Mouse (Mus musculus) adrenal gland, postnatal 25 days (tissue): ENCODE measurements around the gene Fat1. TPM values are rescaled to one million over a fixed set of nuclear protein-coding genes. Genes with fewer than 3 reads are reported as not detected.

ENCODE experiments used
- DNase-seq: peaks from one replicate; pipeline ENCODE4 v3.0.0; 2021; ENCODE audit warnings: mixed read lengths
- long read RNA-seq: library from polyadenylated mRNA; stranded (forward); transcript quantifications from one replicate; pipeline ENCODE4 v2.0.0, GENCODE M21; 2021
- total RNA-seq: library from RNA; stranded (reverse); gene quantifications from 2 replicates; pipeline ENCODE4 v1.2.3, GENCODE M21; 2021

Fat1 gene
- 92.4 and 94.1 TPM in 2 replicates for total RNA-seq
- long read RNA-seq, partial matches to known transcripts, result 0 of 1 reads
- long read RNA-seq, other reads (novel, unspliced or antisense), result 1 of 1 reads

DNA sequence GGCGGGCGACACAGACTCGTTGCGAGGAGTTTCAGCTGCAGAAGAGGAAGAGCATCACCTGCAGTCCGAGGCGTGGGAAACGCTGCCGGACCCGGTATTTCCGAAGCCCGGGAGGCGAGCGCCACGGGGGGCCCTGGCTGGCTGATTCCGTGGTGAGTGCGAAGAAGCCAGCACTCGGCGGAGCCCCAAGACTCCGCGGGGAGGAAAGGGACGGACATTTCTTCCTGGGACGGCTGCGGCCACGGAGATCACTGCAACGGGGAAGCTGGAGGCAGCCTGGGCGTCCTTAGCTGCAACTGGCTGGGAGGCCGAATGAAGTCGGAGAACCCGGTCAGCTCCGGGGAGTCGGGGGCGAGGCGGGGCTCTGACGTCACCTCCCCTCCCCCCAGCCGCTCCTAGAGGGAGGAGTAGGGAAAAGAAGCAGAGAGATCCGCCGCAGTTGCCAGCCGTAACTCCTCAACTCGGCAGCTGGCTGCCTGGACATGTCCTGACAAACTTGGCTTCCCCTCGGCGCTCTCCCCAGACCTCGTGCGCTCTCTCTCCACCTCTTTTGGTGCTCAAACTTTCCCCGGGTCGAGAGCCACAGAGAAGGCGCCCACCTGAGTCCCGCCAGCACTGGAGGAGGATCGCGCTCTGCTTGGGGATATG is at the start of gene Fat1:
Fat1 (plus strand) TSS at position 598 of the 648 bp plus-strand sequence.
- peak; percentile 93 for DNase-seq

DNA sequence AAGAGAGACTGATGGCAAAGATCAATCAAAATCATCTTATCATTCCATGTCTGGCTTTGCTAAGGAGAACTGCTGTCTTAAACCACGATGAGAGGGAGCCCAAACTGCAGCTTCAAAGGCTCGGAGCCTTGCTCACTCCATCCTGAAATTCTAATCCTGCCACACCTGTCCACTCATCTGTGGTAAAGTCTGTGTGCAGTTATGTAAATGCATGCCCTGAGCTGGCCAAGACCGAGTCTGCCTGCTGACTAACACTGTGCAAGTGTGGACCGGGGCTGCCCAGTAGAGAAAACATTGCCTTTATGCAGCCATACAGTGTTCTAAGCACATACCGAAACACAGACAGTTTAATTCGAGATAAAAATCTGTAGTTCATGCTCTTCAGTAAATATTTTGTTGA is 40.6 kb upstream of the Fat1 start:
- no peak for DNase-seq

DNA sequence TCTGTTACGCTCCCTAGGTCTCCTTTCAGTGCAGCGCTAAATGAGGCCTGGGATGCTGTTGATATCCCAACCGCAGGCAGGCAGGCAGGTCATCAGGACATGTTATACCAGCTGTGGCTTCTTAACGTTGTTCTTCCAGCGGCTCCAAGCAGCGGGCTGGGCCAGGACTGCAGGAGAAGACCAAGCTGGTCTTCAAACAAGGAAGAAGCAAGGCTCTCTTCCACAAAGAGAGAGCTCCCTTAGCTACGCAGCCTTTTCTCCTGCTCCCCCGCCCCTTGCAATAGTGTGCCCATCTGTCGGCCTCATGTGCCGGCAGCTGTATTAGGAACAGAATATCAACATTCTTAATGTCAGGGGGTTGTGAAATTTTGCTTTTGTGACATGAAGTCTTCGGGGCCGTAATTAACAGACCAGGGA is 35.7 kb upstream of the Fat1 start:
- no peak for DNase-seq

DNA sequence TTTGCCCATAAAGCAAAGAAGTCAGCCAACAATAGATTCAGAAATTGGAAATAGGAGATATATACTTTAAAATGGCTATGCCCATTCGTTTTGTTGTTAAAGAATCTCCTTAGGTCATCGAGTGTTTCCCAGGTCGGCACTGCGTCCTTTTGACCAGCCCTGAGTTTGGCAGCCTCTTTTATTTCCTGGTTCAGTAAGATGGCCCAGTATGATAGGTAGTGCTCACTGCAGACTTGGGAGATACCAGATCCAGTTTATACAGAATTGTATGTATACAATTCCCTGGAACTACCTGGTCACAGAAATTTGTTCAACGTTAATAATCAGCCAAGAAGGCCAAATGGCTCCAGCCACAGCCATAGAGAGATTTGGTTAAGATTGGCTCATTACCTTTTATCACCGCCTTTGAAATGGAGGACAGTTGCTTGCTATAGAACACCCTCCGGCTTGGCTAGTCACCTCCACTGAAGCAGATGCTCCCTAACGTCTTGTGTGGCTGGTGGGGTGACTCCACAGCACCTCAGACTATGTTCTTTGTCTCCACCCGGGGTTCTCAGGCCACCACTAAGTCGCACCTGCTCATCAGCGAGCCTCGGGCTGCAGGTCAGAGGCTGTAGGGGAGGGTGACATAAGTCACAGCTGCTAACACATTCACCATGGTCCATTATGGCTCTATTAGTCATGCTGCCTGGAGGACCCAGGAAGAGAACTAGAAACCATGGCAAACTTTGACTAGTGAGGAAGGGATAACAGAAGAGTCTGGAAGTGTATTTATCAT is 23.9 kb upstream of the Fat1 start:
- no peak for DNase-seq

DNA sequence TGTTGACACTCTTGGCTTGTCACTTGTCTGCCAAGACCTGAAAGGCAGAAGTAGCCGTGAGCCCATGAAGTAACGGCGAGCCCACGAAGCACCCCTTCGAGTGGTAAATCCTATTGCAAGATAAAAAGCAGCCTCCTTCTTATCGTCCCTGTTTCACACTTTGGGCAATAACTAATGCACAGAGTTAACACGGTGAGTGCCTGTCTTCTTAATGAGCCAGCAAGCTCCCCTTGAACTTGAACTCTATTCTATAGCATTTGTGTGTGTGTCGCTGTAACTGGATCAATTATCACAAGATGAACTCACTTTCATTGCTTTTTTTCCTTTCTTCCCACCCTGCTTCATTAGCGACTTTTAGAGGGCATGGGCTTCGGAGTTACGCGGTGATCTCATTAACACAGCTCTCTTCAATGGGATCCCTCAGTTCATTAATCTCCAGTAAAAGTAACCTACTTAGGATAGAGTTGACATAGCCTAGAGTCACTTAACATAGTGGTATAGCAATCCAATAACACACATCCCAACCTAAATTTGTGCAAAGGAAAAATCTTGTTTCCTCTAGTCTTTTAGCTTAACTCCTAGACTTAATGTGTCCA is 15.7 kb upstream of the Fat1 start:
- no peak for DNase-seq

DNA sequence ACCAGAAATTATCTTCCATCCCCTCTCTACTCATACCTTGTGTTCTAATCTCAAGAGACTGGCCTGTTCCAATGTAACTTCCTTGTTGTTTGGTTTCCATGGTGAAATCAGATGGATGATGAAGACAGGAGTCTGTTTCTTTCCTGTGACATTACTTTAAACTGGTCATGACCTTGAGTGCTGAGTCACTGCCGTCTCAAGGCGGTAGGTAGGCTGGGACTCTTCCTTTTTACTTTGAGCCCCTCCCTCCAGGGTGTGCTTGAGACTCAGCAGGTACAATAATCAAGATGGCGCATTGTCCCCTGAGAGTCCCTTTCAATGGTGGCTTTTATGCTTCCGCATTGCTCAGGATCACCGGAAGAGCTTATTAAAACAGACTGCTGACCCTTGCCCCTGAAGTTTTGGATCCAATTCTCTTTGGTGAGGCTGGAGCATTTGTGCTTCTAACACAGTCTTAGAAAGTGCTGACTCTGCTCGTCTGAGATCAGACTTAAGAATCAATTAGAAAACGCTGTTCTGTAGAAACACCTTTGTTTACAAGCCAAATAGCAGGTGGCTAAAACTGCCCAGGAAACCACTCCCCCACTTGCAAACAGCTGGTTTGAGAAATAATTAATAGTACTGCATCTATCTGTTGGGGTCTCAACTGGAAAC is 14.7 kb upstream of the Fat1 start:
- DNase-seq, result no peak

DNA sequence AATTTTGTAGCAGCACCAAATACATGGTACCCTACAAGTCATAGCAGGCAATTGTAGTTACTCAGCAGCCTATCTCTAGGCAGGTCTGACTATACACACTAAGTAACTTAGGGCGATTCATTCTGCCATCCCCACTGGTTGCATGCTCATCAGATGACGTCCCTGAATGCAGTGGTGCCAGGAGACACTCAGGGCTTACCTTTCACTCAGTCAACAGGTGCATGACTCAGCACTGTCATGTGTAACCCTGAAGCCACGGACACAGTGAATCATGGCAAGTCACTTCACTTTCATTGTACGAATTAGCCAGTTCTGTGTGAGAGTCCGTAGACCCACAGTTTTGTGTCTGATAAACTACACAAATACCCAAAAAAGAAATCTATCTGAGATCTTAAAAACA is 10.3 kb upstream of the Fat1 start:
- no peak for DNase-seq

DNA sequence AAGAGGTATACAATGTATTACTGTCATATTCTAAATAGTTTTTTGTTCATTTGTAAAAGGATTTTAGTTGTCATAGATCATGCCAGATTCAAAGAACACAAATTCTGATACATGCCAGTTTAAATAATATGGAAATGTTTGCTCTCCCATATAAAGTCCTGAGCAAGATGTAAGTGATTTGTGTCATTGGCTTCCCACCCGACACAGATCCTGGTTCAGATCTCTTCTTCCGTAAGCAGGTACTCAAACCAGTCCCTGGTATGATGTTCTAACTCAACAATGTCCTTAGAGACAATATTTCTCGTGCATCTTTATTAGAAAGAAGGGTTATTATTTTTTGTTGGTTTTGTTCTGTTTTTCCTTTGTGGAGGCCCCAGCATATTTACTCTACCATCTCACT is 5.2 kb upstream of the Fat1 start:
- DNase-seq, result no peak

DNA sequence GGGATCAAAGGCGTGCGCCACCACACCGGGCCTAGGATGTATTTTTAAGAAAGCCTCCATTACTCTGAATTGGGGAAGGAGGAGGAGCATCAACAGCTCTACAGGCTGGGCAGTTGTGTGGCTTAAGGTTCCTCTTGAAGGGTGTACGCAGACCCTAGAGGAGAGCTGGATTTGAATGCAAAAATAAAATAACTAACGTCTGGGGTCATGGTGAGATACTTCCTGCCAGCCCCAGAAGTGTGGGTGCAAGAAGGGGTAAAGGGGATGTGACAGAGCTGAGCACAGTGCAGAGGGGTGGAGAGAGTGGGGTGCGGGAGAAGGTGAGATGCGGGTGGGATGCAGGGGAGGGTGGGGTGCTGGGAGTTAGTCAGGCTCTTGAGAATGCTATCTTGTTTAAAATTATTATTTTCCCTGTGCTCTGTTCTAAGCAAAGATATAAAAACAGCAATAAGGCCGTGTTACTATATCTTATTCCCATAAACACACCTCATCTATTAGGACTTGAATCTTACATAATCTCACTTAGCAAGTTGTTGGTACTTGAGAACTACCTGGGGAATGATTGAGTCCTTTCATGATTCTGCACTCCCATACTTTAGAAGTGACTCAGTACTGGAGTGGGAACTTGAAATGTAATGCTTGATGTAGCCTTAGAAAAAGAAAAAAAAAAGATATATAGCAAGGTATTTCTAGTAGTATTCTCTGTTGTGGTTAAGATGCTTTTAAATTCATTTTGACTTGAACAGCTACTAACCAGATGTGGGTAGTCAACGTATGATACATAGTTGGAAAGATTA is 2.5 kb upstream of the Fat1 start:
- no peak for DNase-seq

DNA sequence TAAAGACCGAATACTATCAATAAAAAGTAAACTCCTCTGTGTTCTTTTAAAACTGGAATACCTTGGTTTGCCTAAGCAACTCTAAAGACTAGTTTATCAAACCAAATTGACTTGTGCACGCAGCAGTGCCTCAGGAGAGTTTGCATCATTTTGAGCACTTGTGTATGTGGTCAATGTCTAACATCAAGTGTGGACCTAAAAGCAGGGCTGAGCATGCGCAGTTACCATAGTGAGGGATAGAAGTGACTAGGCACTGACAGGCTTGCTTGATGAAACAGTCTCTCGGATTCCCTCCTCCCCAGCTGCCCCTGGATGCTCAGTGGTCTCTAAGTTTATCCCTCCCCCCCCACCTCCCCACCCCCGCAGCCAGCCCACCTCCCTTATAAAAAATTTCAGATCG is 1.8 kb upstream of the Fat1 start:
- DNase-seq, result no peak

DNA sequence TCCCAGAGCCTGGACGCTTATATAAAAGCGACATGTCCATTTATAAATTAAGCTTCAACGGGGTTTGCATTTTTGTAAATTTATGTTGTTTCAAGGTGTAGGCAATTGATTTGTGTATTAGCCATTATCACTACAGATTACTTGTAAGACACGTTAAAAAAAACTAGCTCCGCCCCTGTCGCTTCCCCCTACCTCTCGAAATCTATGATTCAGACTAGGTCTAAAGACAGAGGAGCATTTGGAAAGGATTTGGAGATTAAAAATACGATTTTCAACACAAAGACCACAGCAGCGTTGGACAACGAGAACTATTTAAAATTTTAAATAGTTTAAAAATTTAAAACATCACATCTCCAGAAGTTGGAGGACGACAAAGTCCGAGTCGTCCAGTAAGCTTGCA is 831 bp upstream of the Fat1 start:
- DNase-seq, result no peak

DNA sequence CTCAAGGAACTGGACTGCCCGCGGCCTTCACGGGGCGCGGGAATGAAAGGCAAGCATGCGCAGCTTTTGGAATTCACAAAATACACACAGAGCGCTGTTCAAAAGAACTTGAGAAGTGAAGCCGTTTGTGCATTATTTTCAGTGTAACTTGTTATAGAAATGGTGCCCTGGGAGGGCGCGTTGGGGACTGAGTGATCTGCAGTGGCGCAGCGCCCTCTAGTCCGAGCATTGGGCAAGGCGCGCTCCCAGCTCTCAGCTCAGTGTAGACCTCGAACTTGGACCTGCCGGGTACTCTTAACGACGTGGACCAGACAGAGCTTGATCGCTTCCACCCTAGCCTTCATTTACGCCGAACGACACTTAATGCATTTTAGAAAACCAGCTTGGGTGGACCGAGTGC is 494 bp downstream of the Fat1 start:
- peak; percentile 89 for DNase-seq

DNA sequence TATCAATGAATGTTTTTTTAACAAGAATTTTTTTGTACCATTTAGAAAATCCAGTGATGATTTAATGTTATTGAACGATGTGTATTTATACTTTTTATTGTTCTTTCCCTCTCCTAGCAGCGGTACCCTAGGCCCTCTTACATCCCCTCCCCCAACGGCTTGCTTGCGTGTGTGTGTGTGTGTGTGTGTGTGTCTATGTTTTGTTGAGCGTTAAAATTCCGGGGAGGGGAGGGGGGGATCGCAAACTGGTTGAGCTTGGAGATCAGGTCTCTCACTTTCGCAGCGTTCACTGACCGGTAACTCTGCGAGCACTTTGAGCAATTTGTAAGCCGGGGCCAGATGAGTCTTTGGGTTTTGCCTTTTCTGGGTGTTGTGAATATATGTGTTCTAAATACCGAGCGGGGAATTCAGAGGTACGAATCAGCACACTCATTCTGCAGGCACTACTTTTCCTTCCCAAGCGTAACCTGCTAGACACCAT is 1.3 kb downstream of the Fat1 start:
- DNase-seq, result no peak

DNA sequence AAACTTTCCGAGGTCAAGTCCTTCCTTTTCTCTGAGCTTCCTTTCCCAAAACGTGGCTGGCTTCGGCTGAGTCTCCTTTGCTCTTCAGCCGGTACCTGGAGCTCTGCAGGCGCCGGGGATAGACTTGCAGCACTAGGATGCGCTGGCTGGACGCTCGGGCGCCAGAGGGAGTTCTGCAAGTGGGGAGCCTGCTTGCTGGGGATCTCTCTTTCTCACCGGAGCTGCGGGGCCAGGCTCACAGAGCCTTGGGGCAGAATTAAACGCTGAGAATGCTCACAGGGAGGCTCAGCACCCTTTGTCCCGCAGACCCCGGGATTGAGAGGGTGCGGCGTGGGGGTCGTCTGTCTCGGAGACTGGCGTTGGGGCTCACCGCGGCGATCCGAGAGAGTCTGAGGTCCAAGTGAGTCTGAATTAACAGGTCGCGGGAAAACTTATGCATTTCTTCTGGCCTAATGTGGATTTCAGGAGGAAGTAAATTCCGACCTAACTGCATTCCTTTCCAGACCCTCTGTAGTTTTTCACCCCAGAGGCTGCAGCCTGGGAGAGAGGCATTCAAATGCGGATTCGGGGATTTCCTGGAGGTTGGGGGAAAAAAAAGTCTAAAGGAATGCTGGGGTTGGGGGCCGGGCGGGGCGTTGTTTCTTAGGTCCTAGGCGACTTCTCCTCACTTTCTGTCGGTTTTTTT is 2.0 kb downstream of the Fat1 start:
- DNase-seq, result peak; percentile 77

DNA sequence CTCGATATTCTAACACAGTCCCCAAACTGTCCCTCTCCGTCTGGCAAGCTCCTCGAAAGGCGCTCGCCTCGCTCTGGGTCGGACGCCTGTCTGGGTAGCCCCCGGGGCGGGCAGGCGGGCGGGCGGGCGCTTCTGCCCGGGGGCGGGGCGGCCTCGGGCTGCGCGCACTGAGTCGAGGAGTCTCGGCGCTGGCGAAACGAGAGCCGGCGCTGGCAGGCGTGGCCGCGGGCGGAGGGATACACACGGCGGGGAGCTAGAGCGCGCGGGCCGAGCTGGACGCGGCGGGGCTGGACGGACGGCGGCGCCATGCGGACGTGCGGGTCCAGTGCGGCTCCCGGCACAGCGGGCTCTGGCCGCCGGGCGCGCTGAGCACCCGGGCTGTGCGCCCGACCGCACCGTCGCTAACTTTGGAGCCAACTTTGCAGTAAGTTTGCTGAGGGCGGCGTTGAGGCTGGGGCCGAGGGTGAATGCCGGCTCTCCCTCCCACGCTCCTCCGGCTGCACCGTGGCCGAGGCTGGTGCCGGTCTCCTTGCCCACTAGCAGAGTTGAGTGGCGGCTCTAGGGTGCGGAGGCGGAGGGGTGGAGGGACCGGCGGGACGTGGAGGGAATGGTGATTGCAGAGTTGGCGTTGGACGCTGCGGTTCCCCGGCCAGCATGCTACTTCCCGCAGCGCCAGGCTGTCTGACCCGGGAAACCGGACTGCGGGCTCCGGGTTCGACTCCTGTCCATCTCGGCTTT is 2.8 kb downstream of the Fat1 start:
- peak; percentile 96 for DNase-seq

DNA sequence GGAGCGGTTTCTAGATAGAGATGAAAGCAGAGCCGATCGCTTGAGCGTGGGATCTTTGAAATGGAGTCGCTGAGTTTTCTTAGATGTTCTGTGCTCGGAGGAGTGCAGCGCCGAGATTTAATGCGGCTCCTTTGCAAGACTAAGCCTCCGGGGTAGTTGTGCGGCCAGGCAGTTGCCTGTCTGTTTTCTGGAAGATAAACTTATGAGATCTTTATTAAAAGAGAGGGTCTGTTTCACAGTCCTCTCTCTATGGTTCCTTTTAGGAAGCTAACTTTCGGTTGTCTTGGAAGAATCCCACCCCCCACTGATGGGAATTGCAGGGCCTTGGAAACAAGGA is 3.4 kb downstream of the Fat1 start:
- DNase-seq, result no peak

DNA sequence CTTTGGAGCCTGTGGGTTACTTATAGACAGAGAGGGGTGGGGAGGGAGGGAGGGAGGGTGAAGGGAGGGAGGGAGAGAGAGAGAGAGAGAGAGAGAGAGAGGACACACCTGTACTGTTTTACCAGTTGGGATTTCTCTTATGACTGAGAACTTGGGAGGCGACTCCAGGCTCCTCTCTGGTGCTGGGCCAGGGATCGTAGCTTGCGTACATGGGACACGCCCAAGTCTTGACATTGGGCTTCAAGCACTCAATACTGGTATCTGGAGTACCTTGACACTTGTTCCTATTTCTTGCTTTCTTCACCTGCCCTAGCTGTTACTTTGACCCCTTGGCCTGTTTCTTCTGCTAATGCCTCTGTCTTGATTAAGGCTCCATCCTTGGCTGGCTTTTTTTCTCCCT is 10.3 kb downstream of the Fat1 start:
- DNase-seq, result no peak

DNA sequence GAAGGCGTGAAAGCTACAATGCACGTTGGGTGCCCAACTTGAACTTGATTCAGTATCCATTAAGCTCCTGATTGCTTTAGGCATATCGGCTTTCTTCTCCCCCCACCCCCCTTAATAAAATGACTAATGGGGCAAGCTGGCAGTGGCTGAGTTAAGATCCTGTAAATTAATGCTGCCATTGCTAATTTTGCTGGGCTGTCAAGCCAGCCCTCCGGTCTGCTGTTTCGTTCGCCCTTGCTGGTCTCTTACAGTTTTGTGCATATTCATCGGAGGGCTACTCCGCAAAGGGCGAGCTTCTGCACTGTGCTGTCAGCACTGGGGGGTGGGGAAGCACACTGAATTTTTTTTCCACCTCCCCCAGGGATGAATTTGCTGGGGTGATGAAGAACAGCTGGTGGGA is 13.3 kb downstream of the Fat1 start:
- no peak for DNase-seq

DNA sequence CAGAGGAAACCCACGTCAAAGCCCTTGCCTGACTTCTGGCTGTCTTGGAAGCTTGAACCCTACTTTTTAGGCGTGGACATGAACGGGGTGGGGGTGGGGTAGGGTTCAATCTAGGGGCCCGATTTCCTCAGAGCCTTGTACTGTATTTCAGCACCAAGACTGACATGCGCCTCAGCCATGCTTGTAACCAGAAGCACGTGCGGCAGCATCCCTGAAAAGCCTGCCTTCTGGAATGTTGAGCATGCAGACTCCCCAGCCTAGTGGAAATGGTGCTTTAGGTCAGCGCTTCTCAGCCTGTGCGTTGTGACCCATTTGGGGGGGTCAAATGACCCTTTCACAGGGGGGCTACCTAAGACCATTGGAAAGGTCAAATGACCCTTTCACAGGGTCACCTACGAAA is 25.2 kb downstream of the Fat1 start:
- DNase-seq, result no peak

DNA sequence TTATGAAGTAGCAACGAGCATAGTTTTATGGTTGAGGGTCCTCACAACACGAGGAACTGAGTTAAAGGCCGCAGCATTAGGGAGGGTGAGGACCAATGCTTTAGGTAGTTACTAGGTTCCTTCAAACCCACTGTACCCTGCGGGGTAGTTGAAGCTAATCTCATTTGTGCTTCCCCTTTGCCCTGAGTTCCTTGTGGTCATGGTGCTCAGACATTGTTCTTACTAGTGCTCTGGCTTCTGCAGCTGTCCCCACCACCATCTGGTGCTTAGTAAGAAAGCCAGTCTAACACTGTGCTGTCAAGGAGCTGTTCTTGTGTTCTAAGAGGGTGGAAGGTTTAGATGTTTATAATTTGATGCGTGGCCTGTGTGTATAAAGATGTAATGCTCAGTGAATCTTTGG is 25.7 kb downstream of the Fat1 start:
- DNase-seq, result no peak

DNA sequence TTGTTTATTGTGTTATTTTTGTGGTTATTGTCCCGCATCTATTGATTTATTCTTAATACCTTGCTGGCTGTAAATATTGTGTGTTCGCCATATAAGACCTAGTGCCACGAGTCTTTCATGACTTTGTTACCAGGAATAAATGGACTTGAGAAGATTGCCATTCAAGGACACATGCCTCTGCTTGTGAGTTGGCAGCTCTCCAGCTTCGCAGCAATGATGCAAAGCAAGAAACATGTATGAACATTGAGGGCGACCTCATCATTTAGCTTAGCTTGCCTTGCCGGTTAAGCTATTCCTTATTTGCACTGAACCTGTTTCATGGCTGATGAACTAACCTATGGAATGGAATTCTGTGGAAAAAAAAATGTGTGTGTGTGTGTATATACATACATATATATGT is 26.2 kb downstream of the Fat1 start:
- DNase-seq, result peak; percentile 37
